ENCODE assay signal across 19 mouse cellular contexts in the genomic region with DNA sequence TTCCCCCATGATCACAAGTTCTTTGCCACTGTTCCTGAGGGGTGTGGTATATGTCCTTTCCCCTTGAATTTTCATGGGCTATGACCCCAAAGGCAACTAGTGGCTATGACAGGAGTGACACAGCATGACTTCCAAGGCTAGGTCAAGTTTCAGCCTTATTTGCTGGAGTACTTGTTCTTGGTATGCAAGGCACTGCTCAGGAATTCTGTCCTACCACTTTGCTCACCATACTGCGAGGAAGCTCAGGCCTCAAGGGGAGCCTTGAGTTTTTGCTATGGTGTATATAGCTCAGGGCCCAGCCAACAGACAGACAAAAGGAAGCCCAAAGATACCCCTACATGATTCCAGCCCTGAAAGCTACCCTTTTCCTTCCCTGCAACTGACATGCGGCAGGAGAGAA.
"Had no signal": no experiment of that assay in that cellular context is flagged by ENCODE, and none has a peak within 500 bp of the region (broad histone marks: within the 10 kb centered on the region; RNA-seq: fewer than 3 reads in every experiment).

No protein-coding gene starts in this region.

- H3K9ac ChIP-seq: liver, embryonic 13.5 days; liver, embryonic 15.5 days; liver, postnatal 0 days; lung, embryonic 15.5 days; midbrain, embryonic 13.5 days; midbrain, embryonic 15.5 days; neural tube, embryonic 12.5 days had no signal

- ATAC-seq: liver, postnatal 0 days; midbrain, embryonic 13.5 days; midbrain, embryonic 15.5 days had no signal

- H3K36me3 ChIP-seq: liver, embryonic 13.5 days; liver, embryonic 15.5 days; lung, embryonic 15.5 days; midbrain, embryonic 13.5 days; midbrain, embryonic 15.5 days; neural tube, embryonic 12.5 days had no signal

- H3K9me3 ChIP-seq: liver, embryonic 13.5 days; liver, embryonic 15.5 days; lung, embryonic 15.5 days; midbrain, embryonic 13.5 days; midbrain, embryonic 15.5 days; neural tube, embryonic 12.5 days had no signal

- H3K4me2 ChIP-seq: liver, embryonic 11.5 days; liver, embryonic 13.5 days; liver, embryonic 15.5 days; lung, embryonic 15.5 days; midbrain, embryonic 13.5 days; midbrain, embryonic 15.5 days; neural tube, embryonic 12.5 days had no signal

- H3K4me3 ChIP-seq: liver, embryonic 13.5 days; liver, embryonic 15.5 days; lung, embryonic 15.5 days; midbrain, embryonic 13.5 days; midbrain, embryonic 15.5 days; neural tube, embryonic 12.5 days had no signal

- H3K27ac ChIP-seq: liver, embryonic 13.5 days; liver, embryonic 15.5 days; lung, embryonic 15.5 days; macrophage; midbrain, embryonic 13.5 days; midbrain, embryonic 15.5 days; neural tube, embryonic 12.5 days had no signal

- DNase-seq: liver, embryonic 13.5 days; liver, postnatal 0 days; lung, adult 2 months; lung, postnatal 14 days; retina, postnatal 1 day; right cerebral cortex, adult 18-20 months; right cerebral cortex, postnatal 25 days; right cerebral cortex, postnatal 4 days; spleen, adult 18-20 months; thymus, adult 18-20 months; thymus, postnatal 14 days; thymus, postnatal 36 days had no signal
